Comparison of ENCODE assay signal across 23 mouse cellular contexts in the genomic region with DNA sequence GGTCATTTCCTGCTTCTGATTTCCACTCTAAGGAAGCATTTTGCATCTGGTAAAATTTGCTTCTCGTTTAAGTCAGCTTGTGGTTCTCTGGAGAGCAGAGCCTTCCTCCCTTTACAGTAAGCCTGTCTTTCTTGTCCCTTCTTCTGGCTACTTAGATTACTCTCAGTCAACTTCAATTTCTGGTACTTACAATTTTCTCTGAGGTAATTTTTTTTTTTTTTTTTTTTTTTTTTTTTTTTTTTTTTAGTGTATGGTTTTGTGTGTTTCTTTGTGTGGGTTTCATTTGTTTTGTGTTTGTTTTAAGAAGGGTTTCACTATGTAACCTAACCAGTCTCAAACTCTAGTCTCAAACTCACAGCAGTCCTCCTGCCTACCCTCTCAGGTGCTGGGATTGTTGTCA. TPM values are rescaled to one million over a fixed set of nuclear protein-coding genes. Genes with fewer than 3 reads are reported as not detected.
DNase-seq lines count a peak whose midpoint lies in the region; ATAC-seq and TF ChIP-seq lines count a peak whose summit lies in the region.
"Had no signal": no experiment of that assay in that cellular context is flagged by ENCODE, and none has a peak within 500 bp of the region (broad histone marks: within the 10 kb centered on the region; RNA-seq: fewer than 3 reads in every experiment).

No protein-coding gene starts in this region.

- ATAC-seq in intestine, embryonic 14.5 days (replicated peaks; ENCODE audit: low FRiP score, low TSS enrichment, low read depth): no peak
- no peak for ATAC-seq in intestine, postnatal 0 days
- ATAC-seq in midbrain, embryonic 11.5 days (ENCODE audit: low FRiP score): no peak
- ATAC-seq in midbrain, embryonic 14.5 days (ENCODE audit: low FRiP score, low TSS enrichment): no peak
- ATAC-seq: activated CD4-positive, CD25-positive, alpha-beta regulatory T cell, adult 4 months; CD4-positive, CD25-positive, alpha-beta regulatory T cell, adult 4 months; intestine, embryonic 16.5 days had no signal

- no peaks in the 10 kb centered on the region for H3K36me3 ChIP-seq in intestine, embryonic 14.5 days (ENCODE audit: control insufficient read depth, insufficient read depth, low read length)
- H3K36me3 ChIP-seq in intestine, postnatal 0 days (ENCODE audit: control insufficient read depth, insufficient read depth): no peaks in the 10 kb centered on the region
- H3K36me3 ChIP-seq in midbrain, embryonic 11.5 days (ENCODE audit: control insufficient read depth, insufficient read depth, low read length): no peaks in the 10 kb centered on the region
- H3K36me3 ChIP-seq in midbrain, embryonic 14.5 days (ENCODE audit: control insufficient read depth, insufficient read depth, low read length): no peaks in the 10 kb centered on the region
- H3K36me3 ChIP-seq in MEL (ENCODE audit: control insufficient read depth in 1 of 2, insufficient read depth in 2 of 2, low read length in 2 of 2): peaks cover 0 to 17% of the 10 kb centered on the region in 2 experiments; a peak in 2 of 4 replicates
- H3K36me3 ChIP-seq: embryonic facial prominence, embryonic 10.5 days; embryonic facial prominence, embryonic 13.5 days; forebrain, embryonic 12.5 days; forebrain, embryonic 15.5 days; G1E; hindbrain, embryonic 12.5 days had no signal

- H3K9me3 ChIP-seq in intestine, embryonic 14.5 days (ENCODE audit: control insufficient read depth, low read length): no peaks in the 10 kb centered on the region
- no peaks in the 10 kb centered on the region for H3K9me3 ChIP-seq in intestine, postnatal 0 days (ENCODE audit: control insufficient read depth)
- H3K9me3 ChIP-seq in midbrain, embryonic 11.5 days (ENCODE audit: control insufficient read depth, low read length): no peaks in the 10 kb centered on the region
- H3K9me3 ChIP-seq in midbrain, embryonic 14.5 days (ENCODE audit: control insufficient read depth, low read length): no peaks in the 10 kb centered on the region
- H3K9me3 ChIP-seq in MEL (replicated peaks; ENCODE audit: insufficient read depth, low read length): no peaks in the 10 kb centered on the region
- H3K9me3 ChIP-seq: embryonic facial prominence, embryonic 10.5 days; embryonic facial prominence, embryonic 13.5 days; forebrain, embryonic 12.5 days; forebrain, embryonic 15.5 days; G1E; hindbrain, embryonic 12.5 days had no signal

- no peaks in the 10 kb centered on the region for H3K27me3 ChIP-seq in intestine, embryonic 14.5 days (replicated peaks; ENCODE audit: control insufficient read depth, insufficient read depth, low read length)
- H3K27me3 ChIP-seq in intestine, postnatal 0 days (replicated peaks; ENCODE audit: control insufficient read depth, insufficient read depth, low read length): no peaks in the 10 kb centered on the region
- H3K27me3 ChIP-seq in midbrain, embryonic 11.5 days (ENCODE audit: control insufficient read depth, insufficient read depth, low read length): no peaks in the 10 kb centered on the region
- no peaks in the 10 kb centered on the region for H3K27me3 ChIP-seq in midbrain, embryonic 14.5 days (ENCODE audit: control insufficient read depth, insufficient read depth, low read length)
- H3K27me3 ChIP-seq in MEL (ENCODE audit: control insufficient read depth in 1 of 2, insufficient read depth in 2 of 2, low read length in 2 of 2): no peaks in the 10 kb centered on the region
- H3K27me3 ChIP-seq: embryonic facial prominence, embryonic 13.5 days; forebrain, embryonic 12.5 days; forebrain, embryonic 15.5 days; hindbrain, embryonic 12.5 days had no signal

- no peak for TF ChIP-seq CTCF in intestine, postnatal 0 days (IDR thresholded peaks at IDR 0.05; ENCODE audit: low read depth)
- no peak for TF ChIP-seq CTCF in MEL (IDR thresholded peaks at IDR 0.05 in 2 of 3, conservative IDR thresholded peaks at IDR 0.05 in 1 of 3; ENCODE audit: control insufficient read depth in 1 of 3, insufficient read depth in 1 of 3, low read depth in 2 of 3, low read length in 3 of 3, poor library complexity in 1 of 3, severe bottlenecking in 1 of 3)

- 77% methylated on average over 1 of the region's 1 CpGs for WGBS in intestine, embryonic 14.5 days
- WGBS in intestine, postnatal 0 days: 63% methylated on average over 1 of the region's 1 CpGs
- 84% methylated on average over 1 of the region's 1 CpGs for WGBS in midbrain, embryonic 11.5 days
- 66% methylated on average over 1 of the region's 1 CpGs for WGBS in midbrain, embryonic 14.5 days

- no peak overlapping the region for H3K27ac ChIP-seq in intestine, embryonic 14.5 days (ENCODE audit: low read depth)
- H3K27ac ChIP-seq in intestine, postnatal 0 days (ENCODE audit: low read depth, low read length): no peak overlapping the region
- H3K27ac ChIP-seq in midbrain, embryonic 11.5 days (ENCODE audit: low read depth, low read length): no peak overlapping the region
- H3K27ac ChIP-seq in midbrain, embryonic 14.5 days (replicated peaks; ENCODE audit: low read depth, low read length): no peak overlapping the region
- no peak overlapping the region for H3K27ac ChIP-seq in MEL (ENCODE audit: control insufficient read depth, low read depth, low read length)
- H3K27ac ChIP-seq: embryonic facial prominence, embryonic 10.5 days; forebrain, embryonic 12.5 days; forebrain, embryonic 15.5 days; hindbrain, embryonic 12.5 days had no signal

- H3K4me3 ChIP-seq in intestine, embryonic 14.5 days (ENCODE audit: low read depth, low read length): no peak overlapping the region
- no peak overlapping the region for H3K4me3 ChIP-seq in intestine, postnatal 0 days (ENCODE audit: low read depth, low read length)
- no peak overlapping the region for H3K4me3 ChIP-seq in midbrain, embryonic 11.5 days (ENCODE audit: low read depth, low read length)
- H3K4me3 ChIP-seq in midbrain, embryonic 14.5 days (replicated peaks; ENCODE audit: low read depth, low read length): no peak overlapping the region
- H3K4me3 ChIP-seq in MEL (ENCODE audit: control insufficient read depth in 1 of 2, insufficient read depth in 1 of 2, low read depth in 2 of 2, low read length in 2 of 2): no peak overlapping the region
- H3K4me3 ChIP-seq: embryonic facial prominence, embryonic 10.5 days; embryonic facial prominence, embryonic 13.5 days; erythroblast, embryonic 14.5 days; forebrain, embryonic 12.5 days; forebrain, embryonic 15.5 days; hindbrain, embryonic 12.5 days had no signal

- peak; percentile 13 for DNase-seq in intestine, embryonic 14.5 days (ENCODE audit: low spot score)
- DNase-seq in midbrain, embryonic 11.5 days (ENCODE audit: low spot score, missing footprints): peak; percentile 45
- DNase-seq in midbrain, embryonic 14.5 days: no peak
- DNase-seq in MEL (ENCODE audit: low read depth, low spot score): no peak
- no peak for DNase-seq in Muller cell, postnatal 12 days (ENCODE audit: inconsistent ontology term)
- DNase-seq: adrenal gland, adult 8-10 months; adrenal gland, postnatal 25 days; cerebellum, adult 8-10 months; cerebellum, postnatal 36 days; embryo, embryonic 11 days; gastrocnemius, postnatal 25 days had no signal

- TF ChIP-seq EP300 in MEL (IDR thresholded peaks at IDR 0.05; ENCODE audit: low read depth in 1 of 2, low read length in 2 of 2): no peak

- no peak for TF ChIP-seq RAD21 in MEL (IDR thresholded peaks at IDR 0.05; ENCODE audit: low read depth, low read length)

- H3K79me2 ChIP-seq in MEL (ENCODE audit: control insufficient read depth, insufficient read depth, low read length, poor library complexity): no peaks in the 10 kb centered on the region

- H3K4me2 ChIP-seq in intestine, embryonic 14.5 days (ENCODE audit: low read length): no peak overlapping the region
- H3K4me2 ChIP-seq in intestine, postnatal 0 days (replicated peaks; ENCODE audit: low read depth): no peak overlapping the region
- no peak overlapping the region for H3K4me2 ChIP-seq in midbrain, embryonic 11.5 days
- no peak overlapping the region for H3K4me2 ChIP-seq in midbrain, embryonic 14.5 days (ENCODE audit: low read length)
- H3K4me2 ChIP-seq: embryonic facial prominence, embryonic 13.5 days; forebrain, embryonic 12.5 days; forebrain, embryonic 15.5 days; heart, embryonic 11.5 days; hindbrain, embryonic 12.5 days had no signal

- no peaks in the 10 kb centered on the region for H3K4me1 ChIP-seq in intestine, embryonic 14.5 days (replicated peaks; ENCODE audit: control insufficient read depth, insufficient read depth, low read length)
- no peaks in the 10 kb centered on the region for H3K4me1 ChIP-seq in intestine, postnatal 0 days (replicated peaks; ENCODE audit: control insufficient read depth, insufficient read depth, low read length)
- H3K4me1 ChIP-seq in midbrain, embryonic 11.5 days (ENCODE audit: control insufficient read depth, insufficient read depth, low read length): peaks cover 6% of the 10 kb centered on the region; the same call in 1 of the 2 replicates
- H3K4me1 ChIP-seq in midbrain, embryonic 14.5 days (ENCODE audit: control insufficient read depth, insufficient read depth, low read length): 0 out of 2 replicates have a peak, but pooled peaks cover 11% of the 10 kb centered on the region
- peaks cover 6 to 8% of the 10 kb centered on the region in 2 experiments; a peak in 3 of 4 replicates for H3K4me1 ChIP-seq in MEL (ENCODE audit: control insufficient read depth in 1 of 2, insufficient read depth in 2 of 2, low read length in 2 of 2)

- TF ChIP-seq POLR2A in MEL (IDR thresholded peaks at IDR 0.05; ENCODE audit: control insufficient read depth in 1 of 2, insufficient read depth in 1 of 2, low read depth in 1 of 2, low read length in 2 of 2, poor library complexity in 1 of 2): no peak

- no peak overlapping the region for H3K9ac ChIP-seq in intestine, embryonic 14.5 days (ENCODE audit: low read length)
- no peak overlapping the region for H3K9ac ChIP-seq in intestine, postnatal 0 days (ENCODE audit: low read depth, low read length)
- no peak overlapping the region for H3K9ac ChIP-seq in midbrain, embryonic 11.5 days (ENCODE audit: low read length)
- H3K9ac ChIP-seq in midbrain, embryonic 14.5 days (replicated peaks; ENCODE audit: low read length): no peak overlapping the region
- no peak overlapping the region for H3K9ac ChIP-seq in MEL (ENCODE audit: control insufficient read depth, low read depth, low read length, poor library complexity, severe bottlenecking)
- H3K9ac ChIP-seq: embryonic facial prominence, embryonic 13.5 days; forebrain, embryonic 12.5 days; forebrain, embryonic 15.5 days; hindbrain, embryonic 12.5 days had no signal

TF ChIP-seq in MEL, 35 proteins besides CTCF, POLR2A, EP300 and RAD21:
- TF ChIP-seq MAZ (IDR thresholded peaks at IDR 0.05; ENCODE audit: low read depth, low read length): no peak
- peak; percentile 46; the same call in 1 of the 2 replicates for TF ChIP-seq ZNF384 (IDR thresholded peaks at IDR 0.05; ENCODE audit: low read depth, low read length)

RNA-seq across cellular contexts. Expression of gene Ncoa1, which starts 31.2 kb away (rescaled TPM):
- polyA plus RNA-seq in intestine, embryonic 14.5 days (2014; fragmentation: Nextera tagmentation; extraction: Ambion mirVana): 9.5 and 10.3 TPM in 2 replicates
- 6.0 and 6.6 TPM in 2 replicates for polyA plus RNA-seq in intestine, postnatal 0 days (2015; fragmentation: Nextera tagmentation; extraction: Ambion mirVana)
- polyA plus RNA-seq in midbrain, embryonic 11.5 days (2014; fragmentation: Nextera tagmentation; extraction: Ambion mirVana): 4.7 and 4.9 TPM in 2 replicates
- 13.9 and 19.4 TPM in 2 replicates for polyA plus RNA-seq in midbrain, embryonic 14.5 days (2014; fragmentation: Nextera tagmentation; extraction: Ambion mirVana)
- total RNA-seq in MEL (2012; rRNA removed): 45.0 and 48.4 TPM in 2 replicates
- polyA plus RNA-seq in MEL (2012; ENCODE audit: insufficient read depth in 1 of 2, insufficient read length in 2 of 2, low read depth in 1 of 2, low replicate concordance in 2 of 2, missing spikeins in 1 of 2): 10 to 100 TPM; 36.0 to 65.0 TPM

Comparison
In these comparisons a context has a peak if more than half of its experiments do, and no peak if none do; other contexts are left out.
1. DNase-seq: peak in intestine, embryonic 14.5 days (single experiment) and midbrain, embryonic 11.5 days (single experiment); none in midbrain, embryonic 14.5 days (single experiment), MEL (single experiment) and Muller cell, postnatal 12 days (single experiment).